Mouse (Mus musculus) urinary bladder, adult 2 months (tissue): ENCODE data around the gene Vcam1. TPM values are rescaled to one million over a fixed set of nuclear protein-coding genes. Genes with fewer than 3 reads are reported as not detected.

Source experiments
- DNase-seq: peaks from one replicate; pipeline ENCODE4 v3.0.0; 2022; ENCODE audit warnings: low spot score
- polyA plus RNA-seq: library from polyadenylated mRNA; depleted of rRNA; stranded (reverse); fragments of >200 nt; gene quantifications from 2 replicates; pipeline ENCODE4 v1.2.3, GENCODE M21; 2012

Gene Vcam1
- polyA plus RNA-seq, 1 experiment = 46.6 TPM

DNA sequence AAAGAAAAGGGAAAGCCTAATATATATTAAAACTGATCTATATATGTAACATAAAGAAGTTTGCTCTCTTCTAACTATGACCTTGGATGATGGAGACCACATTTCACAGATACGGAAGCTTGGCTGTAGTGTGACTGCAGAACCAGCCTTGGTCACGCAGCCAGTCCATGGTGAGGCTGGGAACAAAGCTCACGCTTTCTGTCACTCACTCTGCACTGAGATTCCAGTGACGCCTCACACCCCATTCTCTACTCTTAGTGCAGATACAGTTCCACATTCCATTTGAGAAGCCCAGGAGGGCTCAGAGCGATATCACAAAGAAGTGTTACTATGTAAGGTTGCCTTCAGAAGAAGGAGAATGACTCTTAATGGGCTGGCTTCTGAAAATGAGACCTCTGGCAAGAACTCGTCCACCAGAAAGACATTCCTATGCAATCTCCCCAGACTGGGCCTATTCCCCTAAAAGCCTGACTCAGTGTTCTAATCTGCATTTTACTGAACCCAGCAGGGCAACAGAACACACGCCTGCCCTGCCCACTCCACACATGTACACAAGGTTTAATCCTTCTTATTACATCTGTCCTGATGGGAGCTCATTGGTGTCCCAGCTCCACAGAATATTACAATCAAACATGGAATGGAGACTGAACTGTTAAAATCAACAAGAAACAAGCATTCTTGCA lies 2.8 kb downstream of the Vcam1 start:
- no peak for DNase-seq

DNA sequence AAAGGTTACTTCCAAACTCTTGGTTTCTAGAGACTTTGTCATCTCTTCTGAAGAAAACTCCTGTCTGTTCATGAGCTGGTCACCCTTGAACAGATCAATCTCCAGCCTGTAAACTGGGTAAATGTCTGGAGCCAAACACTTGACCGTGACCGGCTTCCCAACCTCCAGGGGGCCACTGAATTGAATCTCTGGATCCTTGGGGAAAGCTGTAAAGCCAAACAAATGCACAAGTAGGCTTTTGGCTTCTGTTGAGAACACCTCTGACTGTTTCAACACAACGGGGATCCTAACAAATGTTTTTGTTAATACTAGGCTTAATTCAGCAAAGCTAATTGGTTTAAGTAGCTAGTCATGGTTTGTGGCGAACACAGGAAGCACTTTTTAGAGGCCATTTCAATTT lies 3.4 kb downstream of the Vcam1 start:
- DNase-seq = no peak

DNA sequence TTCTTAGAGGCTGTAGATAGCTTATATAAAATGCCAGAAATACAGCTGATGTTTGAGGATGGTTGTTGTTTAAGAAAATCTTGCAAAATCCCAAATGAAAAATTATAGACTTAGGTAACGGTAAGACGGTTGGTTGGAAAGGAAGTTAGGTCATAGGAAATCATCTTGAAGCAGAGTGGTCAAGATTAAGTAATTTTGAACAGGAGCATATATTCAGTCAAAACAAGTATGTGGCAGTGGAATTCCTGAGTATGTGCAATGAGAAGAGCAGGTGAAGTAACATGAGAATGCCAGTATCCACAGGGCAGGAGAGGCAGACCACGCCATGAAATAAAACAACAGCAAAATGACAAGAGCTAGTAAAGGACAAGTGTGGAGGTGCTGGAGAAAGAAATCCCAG lies 5.7 kb downstream of the Vcam1 start:
- no peak for DNase-seq

DNA sequence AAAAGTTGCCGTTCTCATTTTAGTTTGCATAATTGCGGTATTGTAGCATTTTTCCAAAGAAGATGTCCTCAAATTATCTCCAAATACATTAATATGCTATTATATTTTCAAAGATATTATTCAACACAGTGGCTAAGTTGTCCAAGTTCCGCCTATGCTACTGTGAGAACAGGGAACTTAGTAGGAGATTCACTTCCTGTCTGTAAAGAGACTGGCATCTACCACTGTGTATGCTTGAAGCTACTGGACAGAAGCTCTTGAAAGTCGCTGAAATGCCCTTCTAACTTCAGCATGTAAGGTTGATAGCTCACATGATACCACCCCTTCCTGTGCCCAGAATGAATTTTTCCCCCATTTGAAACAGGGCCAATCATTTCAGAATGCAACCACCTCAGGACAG lies 6.8 kb downstream of the Vcam1 start:
- no peak for DNase-seq

DNA sequence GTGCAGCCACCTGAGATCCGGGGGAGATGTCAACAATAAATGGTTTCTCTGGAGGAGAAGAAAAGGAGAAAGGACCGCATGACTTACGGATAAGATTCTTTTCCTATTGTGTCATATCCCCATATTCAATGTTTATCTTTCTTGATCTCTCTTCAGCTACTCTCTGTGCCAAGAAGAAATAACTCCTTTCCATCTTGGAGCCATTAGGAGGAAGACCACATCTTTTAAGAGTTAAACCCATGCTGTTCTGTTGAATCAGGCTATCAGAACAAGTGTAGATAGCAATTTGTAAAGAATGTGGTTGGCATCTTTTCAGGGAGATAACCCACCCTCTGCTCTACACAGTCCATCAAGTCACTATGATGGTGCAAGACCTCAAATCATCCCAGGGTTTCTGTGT lies 8.5 kb downstream of the Vcam1 start:
- no peak for DNase-seq

DNA sequence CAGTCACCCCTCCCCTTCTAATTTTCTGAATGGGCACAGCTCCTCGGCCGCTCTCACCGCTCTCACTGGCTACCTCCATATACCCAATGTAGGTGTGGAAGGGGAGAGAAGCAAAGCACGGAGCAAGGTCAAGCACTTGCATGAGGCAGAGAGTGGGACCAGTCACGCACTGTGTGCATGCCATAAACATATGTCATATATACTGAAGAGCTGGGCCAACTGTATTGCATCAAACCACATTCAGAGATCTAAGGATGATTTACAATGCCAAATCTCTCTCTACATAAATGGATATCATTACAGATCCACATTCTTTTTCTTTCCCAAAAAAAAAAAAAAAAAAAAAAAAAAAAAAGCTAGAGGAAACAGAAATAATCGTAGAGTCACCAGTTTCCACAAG lies 9.1 kb downstream of the Vcam1 start:
- no peak for DNase-seq

DNA sequence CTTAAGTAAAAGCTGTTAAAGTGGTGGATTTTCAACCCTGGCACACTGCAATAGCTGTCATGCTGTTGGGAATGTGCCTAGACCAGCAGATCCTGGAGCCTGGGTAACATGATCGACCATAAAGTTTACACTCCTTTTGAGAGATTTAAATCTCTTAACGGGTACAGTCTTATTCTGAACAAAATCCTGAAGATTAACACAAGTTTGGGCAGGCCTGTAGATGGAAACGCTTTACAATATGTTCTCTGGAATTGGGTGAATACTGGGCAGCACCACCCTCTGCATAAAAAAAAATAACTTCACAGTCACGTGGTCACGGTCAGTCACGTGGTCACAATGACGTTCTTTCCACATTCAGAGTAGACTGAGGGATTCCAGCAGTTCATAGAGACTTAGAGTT lies 10.3 kb downstream of the Vcam1 start:
- DNase-seq = no peak

DNA sequence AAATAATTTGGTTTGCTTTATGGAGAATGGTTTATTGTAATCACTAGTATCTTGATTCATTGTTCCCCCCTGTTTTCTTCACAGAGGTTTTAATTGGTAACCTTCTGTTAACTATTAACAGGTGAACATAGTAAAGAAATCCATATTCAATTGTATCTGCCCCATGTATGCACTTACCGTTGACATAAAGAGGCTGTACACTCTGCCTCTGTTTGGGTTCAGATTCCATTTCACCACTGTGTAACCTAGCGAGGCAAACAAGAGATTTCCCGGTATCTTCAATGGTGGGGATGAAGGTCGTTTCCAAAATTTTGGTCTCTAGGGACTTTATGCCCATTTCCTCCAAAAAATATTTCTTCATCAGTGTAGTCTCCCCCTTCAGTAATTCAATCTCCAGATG lies 12.4 kb downstream of the Vcam1 start:
- DNase-seq = no peak

DNA sequence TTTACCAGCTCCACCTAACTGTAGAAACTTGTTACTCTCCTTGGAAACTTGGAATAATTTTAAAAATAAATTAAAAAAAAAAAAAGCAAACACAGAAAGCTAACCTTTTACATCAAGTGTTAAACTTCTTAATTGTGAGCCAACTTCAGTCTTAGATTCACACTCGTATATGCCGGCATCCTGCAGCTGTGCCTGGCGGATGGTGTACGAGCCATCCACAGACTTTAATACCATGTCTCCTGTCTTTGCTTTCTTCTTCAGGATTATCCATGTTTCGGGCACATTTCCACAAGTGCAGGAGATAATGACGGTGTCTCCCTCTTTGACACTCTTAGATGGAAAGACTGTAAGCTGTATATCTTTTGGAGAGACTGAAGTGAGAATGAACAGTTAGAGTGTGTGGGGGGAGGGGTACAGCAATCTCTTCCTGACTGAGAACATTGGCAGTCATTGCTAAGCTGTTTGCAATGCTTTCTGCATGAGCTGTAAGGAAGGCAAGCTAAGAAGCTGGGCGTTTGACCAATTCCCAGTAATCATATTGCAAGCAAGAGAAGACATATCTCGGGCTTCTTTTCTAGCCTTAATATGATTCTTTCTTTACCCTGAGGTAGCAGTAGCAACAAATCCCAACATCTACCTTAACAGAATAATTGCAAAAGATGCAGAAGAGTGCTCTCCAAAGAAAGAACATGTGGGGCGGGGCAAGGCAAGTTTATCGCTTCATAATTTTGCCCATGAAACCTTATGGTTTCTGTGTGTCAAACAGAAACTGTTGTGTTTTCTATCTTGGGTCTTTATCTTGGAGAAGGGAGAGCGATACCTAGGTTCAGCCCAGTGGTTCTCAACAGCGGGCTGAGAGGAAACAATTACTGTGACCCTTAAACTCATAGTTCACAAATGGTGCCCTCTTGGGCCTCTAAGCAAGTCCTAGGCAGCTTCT lies 15.0 kb downstream of the Vcam1 start:
- no peak for DNase-seq

DNA sequence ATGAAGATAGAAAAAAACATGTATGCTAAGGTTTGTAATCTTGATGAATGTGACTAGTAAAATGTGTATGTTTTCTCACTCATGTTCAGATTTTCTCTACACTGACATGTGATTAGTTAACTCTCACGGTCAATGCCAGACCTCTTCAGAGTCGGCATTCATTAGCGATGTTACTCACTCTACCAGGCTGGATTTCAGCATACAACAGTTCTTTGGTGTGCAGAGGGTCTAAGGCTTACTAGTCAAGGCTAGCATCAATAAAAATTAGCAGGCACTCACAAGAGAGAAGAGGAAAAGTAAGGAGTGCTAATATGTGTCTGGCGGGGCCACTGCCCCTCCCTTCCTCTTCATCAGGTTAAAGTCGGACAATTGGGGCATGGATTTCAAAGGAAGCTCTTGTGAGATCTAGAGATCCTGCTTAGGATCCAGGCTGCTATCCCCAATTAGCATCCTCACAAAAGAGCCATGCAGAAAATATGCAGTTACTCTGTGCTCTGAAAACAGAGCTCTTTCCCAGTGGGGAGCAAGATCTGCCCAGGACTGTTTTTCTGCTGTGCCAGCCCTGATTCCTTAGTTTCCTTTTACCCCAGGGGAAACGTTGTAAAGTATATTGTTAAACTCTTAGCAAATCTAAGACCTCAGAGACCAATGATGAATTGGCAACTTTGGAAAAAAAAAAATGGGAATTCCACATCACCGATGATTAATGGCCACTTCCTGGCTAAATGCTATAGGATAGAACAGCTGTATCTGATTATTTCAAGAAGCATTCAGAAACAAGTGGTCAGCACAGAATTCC lies 15.8 kb downstream of the Vcam1 start:
- DNase-seq = no peak

DNA sequence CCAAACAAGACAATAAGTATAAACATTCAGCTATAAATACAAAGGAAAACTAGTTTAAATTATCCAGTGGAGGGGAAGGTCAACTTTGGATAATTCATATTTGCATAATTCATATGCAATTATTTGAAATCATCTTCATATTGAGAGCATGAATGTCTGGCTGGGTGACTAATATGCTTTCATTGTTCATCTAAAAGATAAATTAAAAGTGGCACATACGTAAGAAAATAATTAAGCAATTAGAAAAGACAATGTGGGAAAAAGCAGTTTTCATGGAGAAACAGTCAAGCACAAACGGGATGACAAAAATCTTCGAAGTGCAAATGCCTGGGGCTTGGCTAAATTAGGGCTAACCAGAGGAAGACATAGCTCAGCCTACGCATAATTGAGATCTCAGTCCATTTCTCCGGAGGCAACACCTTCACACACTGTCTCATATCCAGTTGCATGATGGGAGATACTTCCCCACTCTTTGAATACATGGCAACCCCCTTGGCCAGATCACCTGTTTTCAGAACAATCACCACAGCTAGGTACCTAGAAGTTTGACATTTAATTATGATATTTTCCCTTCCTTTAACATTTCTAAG lies 16.6 kb downstream of the Vcam1 start:
- no peak for DNase-seq

DNA sequence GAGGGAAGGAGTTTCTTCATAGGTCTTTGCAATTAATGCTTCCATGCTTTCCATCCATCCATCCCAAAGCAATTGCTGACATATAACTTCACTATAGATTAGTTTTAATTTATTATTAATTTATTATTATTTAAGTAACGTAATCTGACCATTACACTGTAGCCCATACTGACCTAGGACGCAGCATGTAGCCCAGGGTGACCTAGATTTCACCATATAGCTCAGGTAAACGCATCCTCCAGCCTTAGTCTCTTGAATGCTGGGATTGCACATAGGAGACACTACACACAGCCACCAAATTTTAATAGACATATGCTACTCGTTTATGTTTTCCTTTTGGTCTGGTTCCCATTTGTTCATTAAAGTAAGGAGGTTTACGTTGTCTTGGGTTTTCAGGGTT lies 23.8 kb downstream of the Vcam1 start:
- no peak for DNase-seq

DNA sequence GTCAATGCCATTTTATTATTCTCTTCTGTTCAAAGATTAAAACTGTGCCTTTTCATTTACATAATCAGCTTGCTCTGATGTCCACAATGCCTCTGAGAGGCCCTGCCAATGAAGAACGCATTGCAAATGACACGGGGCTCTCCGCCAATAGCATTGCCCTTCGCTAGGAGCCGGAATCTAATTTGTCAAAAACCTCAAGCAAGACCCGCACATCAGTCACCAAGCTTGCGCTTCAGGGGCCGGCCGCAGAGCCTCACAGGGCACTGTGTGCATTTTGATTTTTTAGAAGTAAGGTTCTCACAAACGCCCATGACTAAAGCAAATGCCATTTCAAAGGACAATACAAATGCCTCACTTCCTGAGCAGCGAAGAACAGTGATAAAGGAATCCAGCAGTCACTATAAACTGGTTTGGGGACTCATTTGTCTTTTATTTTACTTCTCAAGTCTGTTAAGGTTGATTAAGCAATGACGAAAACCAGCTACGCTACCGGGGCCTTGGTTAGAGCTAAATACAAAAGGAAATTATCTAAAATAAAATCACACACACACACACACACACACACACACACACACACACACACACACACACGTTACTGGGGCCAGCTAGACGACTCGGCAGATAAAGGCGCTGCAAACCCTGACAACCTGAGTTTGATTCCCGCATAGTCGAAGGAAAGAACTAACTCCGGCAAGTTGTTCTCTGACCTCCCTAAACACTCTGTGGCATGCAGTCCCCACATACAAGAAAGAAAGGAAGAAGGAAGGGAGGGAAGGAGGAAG lies 24.4 kb downstream of the Vcam1 start:
- DNase-seq = no peak

DNA sequence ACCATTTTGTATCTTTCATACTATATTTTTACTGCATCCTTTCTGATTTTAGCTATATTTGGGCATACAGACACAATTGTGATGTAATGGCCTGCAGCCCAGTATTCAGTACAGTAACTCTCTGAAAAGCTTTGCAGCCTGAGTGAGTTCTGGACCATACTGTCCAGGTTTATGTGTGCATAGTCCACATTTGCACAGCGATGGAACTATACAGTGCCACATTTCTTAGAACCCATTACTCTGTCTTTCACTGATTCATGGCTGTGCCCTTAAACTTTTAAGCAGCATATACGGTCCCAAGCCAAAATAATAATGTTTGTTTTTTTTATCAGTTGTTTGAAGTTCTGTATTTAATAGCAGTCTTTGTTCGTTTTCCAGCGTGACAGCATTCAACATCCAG lies 25.2 kb downstream of the Vcam1 start:
- DNase-seq = no peak

DNA sequence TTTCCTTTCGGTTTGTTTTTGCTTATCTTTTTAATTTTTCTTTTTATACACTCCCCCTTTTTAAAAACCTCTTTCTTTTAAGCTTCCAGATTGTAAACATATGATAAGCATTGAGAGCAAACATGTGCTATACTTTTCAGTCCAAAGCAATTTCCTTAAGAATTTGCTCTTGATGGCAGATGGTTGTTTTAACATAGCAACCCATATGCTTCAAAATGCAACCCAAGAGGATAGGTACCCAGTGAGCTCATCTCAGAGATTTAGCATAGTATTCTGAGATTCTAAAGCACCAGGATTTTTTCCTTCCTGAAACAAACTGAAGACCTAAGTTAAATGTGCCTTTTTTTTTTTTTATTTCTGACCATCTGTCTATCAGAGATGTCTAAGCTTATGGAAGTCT lies 28.6 kb downstream of the Vcam1 start:
- DNase-seq = no peak

DNA sequence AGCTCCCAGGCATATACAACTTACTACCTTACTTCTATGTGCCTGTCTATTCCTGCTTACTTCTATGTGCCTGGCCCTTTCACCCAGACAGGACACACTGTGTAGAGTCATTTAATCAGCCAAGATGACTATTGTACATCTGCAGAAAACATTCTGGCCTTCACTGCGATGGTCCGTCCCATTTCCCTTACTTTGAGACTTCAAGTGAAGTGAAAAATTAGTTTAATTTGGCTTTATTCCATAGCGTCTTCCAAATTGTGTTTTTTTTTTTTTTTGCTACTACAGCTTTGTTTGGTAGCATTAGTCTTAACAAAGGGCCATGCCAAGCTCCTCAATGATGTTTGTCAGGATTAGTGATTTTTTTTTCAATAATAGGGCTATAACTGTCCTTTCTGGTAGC lies 33.6 kb downstream of the Vcam1 start:
- DNase-seq = no peak

DNA sequence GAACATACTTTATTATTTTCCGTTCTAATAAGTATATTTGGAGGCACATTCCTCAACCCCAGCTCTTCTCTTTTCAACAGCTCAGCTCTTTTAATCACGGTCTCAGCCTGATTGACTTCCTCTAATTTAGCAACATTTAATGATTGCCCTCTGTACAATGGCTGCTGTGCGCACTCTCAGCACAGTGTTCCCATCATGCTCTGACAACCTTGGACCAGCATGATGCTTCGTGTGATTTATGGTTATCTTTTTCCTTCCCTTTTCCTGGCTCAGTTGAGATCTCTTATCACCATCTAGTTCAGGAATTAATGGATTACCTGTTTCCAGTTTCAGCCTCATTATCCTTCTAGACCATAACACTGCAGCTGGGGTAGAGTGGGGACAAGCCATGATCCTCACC lies 34.2 kb downstream of the Vcam1 start:
- DNase-seq = no peak

DNA sequence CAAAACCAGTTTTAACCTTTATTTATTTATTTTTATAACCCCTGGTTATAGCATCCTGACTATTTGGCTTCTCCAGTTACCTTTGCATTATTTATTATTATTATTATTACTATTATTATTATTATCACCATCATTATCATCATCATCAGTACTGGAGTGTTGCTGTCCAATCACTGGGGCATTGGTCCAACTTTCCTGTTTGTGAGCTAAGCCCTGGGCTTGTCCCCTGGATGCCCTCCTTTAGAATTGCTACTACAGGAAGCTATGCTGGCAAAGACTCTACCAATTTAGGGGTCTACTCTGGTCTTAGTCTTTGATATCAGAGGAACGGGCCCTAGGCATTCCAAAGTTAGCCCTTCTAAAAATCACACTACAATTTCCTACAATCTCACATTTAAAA lies 34.6 kb downstream of the Vcam1 start:
- DNase-seq = no peak

DNA sequence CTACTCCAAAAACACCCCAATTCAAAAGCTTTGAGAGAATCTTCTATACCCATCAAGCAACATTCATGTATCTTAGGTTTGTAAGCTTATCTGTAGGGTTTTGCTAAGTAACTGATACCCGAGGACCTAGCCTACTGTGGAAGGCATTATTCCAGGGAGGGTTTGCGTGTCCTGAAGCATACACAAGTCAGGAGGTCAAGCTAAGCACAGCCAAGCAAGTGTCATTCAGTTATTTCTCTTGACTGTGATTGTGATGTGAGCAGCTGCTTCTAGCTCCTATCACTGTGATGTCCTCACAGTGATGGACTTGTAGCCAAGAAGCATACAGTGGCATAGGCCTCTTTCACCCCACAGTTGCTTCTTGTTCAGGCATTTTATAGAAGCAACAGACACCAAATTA lies 35.2 kb downstream of the Vcam1 start:
- no peak for DNase-seq

DNA sequence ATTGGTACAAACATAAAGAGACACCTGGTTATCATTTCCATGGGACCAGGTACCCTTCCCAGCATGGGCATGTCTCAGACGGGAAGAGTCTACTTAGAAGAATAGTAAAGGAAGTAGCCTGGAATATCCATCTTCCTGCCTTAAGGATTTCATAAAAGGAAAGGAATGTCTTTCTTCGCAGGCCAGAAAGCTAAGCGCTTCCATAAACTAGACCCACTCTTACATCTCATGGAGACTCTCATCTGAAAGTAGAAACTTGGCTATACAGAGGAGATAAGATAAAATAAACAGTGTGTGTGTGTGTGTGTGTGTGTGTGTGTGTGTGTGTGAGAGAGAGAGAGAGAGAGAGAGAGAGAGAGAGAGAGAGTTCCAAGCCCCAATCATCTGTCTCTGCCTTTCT lies 36.9 kb downstream of the Vcam1 start:
- no peak for DNase-seq

DNA sequence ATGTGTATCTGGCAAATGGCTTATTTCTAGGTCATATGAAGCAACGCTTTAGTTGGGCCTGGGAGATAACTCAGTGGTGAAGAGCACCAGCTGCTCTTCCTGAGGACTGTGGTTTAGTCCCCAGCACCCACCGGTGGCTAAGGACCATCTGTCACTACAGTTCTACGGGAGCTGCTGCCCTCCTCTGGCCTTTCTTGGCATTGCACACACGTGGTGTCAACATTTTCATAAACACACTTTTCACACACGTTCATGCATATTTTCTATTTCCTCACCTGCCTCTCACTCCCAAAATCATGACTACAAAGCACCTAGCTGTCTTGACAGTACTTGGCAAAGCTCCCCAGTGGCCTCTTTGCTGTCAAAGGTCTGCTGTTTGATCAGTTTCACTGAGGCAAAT lies 37.8 kb downstream of the Vcam1 start:
- DNase-seq = no peak
